Mouse (Mus musculus) right cerebral cortex, postnatal 10 days (tissue): Measurements from ENCODE around the gene Nckap5.

Source experiments
- DNase-seq, 2 experiments: peaks; one replicate each; pipeline ENCODE4 v3.0.0; 2021; ENCODE audit warnings: low spot score in 2 of 2

Nckap5 gene

DNA sequence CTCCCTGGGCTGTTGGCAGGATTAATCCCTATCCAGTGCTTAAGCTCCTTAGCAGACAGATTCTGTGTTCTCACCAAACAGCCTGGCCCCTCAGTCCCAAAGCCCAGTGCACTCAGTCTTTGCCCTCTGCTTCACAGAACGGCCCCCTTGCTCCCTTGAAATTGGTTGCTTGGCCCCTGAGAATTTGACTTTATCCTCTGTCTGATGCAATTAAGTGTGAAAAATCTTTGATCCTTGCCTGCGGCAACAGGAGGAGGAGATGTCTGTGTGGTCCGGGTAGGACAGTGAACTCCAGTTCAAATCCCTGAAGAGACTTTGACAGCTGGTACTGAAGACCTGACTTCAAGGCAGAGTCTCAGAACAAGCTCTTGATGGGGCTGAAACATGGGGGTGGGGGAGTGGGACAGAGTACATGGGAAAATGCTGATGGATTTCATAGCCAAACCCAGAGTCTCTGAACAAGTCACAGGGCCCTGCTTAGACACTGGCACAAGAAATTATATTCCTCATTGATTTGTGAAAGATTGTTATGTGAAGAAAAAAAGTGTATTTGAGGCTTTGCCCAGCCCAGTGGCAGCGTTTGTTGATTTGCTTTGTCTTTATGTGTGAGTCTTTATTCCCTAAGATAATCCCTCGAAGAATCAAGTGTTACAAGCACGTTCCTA is 65.0 kb downstream of the Nckap5 start:
- peak in 1 of 2 experiments; percentile 9 for DNase-seq

DNA sequence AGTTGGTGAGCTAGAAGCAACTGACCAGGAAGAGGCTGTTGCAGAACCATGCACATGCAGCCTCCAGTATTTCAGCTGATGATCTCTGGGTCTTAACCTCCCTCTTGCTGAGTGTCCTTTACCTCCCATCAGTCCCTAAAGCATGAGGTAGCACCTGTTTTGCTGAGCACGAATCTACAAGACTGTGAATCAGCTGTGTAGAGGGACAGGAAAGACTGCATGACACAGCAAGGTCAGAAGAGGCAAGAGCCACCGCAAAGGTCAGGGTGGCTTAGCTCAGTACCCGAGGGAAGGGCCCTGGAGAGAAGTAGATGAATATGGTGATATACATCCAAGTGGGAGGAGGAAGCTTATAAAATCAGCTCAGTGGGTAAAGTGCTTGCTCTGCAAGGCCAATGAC is 66.4 kb downstream of the Nckap5 start:
- DNase-seq = no peak

DNA sequence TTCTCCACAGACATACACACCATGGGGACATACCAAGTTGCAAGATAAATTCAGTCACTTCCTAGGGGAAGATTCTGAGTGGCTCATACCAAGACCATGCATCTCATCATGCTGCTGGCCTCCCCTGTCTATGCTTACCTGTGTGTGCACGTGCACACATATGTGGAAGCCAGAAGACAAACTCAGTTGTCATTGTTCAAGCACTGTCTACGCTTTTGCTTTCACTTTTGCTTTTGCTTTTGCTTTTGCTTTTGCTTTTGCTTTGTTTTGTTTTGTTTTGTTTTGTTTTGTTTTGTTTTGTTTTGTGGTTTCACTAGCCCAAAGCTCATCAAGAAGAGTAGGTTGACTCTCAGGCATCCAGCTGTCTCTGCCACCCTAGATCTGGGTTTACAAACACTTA is 67.4 kb downstream of the Nckap5 start:
- no peak for DNase-seq

DNA sequence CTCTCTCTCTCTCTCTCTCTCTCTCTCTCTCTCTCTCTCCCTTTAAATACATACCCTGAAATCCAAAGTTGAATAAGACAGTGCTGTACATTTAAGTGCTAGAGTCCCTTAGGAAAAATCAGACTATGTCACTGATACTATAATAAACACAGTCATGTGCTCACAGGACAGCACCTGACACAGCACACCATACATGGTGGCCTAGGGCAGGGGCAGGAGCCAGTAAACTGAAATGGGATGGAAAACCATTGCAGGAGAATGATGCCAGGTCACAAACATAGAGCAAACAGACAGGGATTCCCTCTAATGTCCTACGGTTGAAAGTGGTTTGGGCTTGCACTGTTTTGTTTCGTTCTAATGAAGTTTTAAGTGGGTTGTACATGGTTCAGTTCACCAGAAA is 70.2 kb downstream of the Nckap5 start:
- DNase-seq = no peak

DNA sequence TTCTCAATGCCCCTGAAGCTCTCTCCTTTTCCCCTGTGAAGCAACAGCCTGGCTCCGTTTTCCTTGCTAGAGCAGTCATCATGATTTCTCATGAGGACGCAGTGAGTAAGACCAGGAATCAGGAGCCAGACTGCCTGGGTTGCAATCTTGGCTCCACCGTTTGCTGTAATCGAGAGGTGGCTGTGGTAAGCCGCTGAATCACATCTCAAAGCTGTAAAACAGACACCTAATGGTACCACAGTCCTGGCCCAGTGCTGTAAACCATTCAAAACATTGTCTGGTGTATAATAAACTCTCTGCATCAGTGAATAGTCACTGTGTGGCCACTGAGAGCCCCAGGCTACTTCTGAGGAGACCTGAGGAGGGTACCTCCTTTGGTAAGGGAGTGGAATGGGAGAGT is 74.9 kb downstream of the Nckap5 start:
- DNase-seq = no peak

DNA sequence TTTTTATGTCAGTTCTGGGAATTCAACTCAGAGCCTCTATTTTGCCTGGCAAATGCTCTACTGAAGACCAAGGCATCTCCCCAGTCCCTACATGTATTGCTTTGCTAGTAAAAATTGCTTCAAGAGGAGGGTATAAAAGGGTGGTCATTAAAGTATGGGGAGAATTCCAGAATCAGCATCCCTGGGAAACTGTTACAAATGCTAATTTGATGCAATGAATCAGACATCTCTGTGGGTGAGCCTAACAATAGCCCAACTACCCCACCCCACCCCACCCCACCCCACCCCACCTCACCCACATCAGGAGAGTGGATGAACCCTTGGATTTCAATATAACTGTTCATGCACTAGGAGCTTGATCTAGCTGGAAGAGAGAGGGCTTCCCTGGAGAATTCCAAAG is 77.0 kb downstream of the Nckap5 start:
- no peak for DNase-seq

DNA sequence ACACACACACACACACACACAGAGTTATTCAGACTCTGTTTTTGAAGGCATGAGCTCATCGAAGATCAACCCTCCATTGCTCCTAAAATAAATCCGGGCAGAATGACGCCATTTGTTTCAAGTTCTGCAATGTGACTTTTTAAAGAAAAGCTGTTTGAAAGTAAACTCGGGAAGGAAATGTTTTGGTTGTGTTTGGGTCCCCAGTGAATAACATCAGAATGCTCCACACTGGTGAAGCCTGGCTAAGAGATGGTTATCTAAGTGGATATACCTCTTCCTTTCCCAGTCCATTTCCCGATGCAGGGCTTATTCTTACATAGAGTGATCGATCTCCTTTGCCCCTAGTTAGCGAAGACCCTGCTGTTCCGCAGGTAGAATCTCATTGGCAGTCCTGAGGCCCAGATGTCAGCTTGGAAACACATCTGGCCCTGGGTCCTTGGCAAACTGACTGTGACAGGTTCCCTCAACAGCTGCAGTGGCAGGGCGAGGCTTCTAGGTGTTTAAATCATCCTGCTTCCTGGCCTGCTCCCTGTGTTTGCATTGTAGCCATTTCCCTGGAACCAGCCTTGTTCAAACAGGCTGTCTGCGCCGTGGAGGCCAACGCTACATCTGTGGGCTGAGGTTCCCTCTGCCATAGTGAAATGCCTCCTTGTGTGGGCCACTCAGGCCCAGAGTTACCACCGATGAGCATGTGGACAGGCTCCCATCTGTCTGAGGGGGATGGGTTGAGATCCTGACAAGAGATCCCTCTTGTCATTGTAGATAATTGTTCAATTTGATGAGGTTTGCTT is 78.2 kb downstream of the Nckap5 start:
- DNase-seq = no peak

DNA sequence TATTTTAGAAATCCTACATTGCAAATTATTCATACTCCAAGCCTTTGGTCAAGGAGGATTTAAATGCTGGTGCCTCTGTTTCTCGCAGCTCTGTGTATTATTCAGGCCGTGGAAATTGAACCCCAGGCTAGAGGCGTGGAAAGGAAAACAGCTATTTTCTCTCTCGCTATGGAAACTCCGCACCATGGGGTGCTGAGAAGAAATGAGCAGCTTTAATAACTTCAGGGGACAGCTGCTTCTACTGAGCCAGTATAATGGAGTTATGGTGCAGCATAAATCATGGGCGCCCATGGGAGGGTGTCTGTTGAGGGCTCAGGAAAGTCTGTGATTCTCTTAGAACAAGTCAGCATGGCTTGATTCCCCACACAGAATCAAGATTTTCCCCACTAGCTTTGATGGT is 79.5 kb downstream of the Nckap5 start:
- DNase-seq = peak in 1 of 2 experiments; percentile 26

DNA sequence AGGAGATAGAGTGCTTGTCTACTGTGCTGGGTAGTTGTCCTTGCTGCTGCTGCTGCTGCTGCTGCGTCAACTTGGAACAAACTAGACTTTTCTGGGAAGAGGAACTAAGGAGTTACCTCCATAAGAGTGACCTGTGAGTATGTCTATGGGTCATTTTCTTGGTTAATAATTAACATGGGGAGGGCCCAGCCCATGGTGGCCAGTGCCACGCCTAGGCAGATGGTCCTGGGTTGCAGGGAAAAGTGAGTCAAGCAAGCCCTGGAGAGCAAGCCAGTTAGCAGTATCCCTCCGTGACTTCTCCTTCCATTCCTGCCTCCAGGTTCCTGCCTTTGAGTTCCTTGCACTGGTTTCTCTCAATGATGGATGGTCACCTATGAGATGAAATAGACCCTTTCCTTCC is 80.4 kb downstream of the Nckap5 start:
- DNase-seq = no peak

DNA sequence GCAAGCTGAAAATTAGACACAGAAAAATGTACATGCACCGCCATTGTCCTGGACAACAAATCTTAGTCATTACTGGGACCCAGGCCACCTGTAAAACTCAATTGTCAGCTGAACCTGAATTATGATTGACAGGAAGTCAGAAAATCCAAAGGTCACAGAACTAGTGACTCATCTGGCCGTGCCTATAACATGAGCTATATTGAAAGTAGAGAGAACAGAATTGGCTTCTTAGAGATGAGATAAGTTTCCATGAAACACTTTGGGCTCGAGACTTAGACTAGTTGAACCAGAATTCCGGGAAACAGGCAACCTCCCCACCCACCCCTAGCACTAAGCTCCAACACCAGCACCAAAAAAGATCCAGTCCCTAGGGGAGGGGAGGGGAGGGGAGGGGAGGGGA is 82.7 kb downstream of the Nckap5 start:
- DNase-seq = no peak

DNA sequence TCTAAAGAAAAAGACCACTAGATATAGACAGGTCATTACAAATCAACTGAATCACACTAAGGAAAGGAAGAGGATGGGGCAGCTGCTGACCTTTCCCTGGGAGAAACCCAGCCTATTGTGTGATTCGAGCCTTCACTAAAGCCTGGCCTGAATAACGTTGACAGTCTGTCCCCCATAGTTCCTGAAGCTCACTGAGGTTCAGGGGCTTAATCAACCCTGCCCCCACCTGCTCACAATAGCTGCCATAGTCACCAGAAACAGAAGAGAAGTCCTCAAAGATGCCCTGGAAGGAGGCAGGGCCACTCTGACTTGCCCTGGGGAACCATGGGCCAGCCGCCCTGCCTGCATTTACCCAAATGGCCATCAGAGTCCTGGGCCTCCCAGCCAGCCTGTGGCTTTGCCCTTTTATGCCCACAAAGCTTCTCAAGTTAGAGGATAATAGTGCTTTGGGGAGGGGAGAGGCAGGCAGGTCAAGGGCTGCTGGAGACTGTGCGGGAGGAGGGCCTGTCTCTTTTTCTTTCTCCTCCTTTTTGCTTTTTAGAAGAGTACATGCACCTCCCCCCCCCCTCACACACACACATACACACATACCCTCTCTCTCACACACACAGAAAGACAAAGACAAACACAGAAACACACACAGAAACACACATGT is 85.0 kb downstream of the Nckap5 start:
- no peak for DNase-seq

DNA sequence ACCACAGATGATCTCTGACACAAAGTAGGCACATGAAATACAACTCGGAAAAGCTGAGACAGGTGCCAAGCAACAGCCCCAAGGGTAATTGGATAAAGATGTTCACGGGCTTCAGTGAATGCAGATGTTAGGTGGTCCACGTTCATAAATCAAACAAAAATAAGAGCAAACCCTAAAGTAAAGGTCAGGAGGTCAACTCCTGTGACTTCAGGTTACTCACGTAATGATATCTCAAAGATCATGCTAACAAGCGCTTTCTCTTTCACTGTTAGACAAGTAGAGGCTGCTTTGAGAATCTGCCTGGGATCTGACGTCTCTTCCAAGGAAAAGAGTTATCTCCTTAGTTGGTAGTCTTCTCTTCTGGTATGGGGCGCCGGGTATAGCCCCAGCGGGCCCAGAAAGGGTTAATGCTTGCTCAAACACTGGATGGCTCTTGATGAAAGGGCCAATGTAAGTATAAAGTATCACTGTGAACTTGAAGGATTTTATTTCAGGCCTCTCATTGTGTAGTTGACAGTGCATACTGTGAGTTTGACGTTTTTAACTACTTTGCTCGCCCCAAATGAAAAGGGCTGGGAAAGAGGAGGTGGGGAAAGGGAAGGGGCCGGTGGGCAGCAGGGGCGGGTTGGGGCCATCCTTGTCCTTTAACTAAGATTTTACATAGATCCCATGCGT is 85.8 kb downstream of the Nckap5 start:
- DNase-seq = no peak

DNA sequence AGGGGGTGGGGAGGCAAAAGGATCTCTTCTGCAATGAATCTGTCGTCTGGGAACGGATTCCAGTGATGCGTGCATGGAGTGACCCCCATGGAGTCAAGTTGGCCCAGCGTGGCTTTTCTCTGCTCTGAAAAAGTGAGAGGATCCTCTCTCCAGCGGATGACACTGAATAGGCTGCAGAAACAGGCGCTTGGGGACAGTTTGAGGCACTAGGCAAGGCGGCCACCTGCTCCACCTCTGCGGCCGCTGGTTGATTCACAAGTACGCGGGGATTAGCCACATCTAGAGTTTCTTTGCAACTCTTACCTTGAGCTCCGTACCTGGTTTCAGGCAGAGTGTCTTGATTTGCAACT is 92.3 kb downstream of the Nckap5 start:
- DNase-seq = no peak

DNA sequence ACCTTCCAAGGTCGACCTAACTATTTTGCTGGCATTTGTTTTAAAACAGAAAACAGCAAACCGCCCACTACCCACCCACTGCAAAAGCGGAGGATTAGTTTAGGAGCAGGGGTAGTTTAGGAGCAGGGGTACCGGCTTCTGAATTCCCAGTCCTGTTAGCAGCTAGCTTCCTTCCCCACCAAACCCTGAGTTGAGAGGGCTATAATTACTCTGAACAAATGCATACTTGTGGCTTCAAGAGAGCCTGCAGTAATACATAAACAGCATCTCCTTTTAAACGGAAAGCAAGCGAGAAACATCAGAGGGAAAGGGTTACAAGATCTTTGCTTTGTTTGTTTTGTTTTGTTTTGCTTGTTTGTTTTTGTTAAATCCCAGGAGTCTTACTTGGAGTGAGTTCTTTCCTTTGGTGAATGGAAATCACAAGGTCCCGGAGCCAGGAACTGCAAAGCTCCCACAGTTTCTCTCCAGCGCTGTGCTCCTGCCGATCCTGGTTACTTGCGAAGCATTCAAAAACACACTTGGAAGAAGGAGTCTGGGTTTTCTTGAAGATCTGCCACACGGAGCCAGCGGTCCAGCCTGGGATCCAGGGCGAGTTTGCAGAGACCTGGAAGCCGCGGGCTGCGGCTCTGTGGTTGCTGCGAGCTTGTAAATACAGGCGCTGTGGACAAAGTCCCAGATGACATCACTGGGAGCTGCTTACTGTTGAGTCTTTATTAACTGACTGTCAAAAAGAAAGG is 92.9 kb downstream of the Nckap5 start:
- DNase-seq = peak; percentile 62 to 66

DNA sequence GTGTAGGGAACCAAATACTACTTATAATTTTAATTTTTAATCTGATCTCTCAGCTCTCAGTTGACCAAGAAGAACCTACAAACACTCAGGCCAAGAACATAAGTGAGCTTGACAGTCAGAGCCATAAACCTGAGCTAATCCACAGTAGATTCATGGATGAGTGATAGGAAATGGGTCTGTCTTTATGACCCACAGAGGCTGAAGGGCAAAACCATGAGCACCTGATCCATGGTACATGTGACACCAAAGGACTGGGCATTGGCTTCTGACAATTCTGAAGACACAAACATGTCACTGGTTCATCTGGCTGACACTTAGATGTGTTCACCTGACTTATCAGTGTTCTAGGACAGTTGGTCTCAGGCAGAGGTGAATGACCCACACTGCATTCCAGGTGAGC is 98.9 kb downstream of the Nckap5 start:
- no peak for DNase-seq

DNA sequence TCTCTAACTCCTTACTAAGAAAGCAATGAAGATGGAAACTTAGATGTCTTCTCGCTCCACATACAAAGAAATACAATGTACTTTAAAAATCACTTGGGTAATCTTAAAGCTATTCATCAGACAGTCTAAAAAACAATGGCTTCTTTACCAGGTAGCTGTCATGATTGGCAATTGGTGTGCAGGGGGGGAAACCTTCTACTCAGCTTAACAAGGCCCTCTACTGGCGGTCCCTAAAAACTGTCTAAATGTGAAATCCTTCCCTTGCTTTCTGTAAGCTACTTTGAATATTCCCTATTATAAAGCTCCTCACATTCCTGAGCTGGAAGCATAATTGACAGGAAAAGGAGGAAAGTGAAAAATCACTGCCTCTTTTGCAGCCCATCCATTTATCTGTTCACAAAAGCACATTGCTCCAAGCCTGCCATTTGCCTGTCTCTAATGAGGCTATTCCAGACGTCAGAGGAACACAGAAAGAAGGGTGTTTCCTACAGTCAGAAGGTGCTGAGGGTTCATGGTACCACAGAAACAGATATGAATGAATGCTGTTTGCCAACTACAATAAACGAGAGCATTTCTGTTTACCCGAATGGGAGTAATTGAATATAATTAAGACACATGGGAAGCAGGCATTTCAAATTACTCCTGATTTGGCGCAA is 104.1 kb downstream of the Nckap5 start:
- DNase-seq = peak; percentile 37 to 43

DNA sequence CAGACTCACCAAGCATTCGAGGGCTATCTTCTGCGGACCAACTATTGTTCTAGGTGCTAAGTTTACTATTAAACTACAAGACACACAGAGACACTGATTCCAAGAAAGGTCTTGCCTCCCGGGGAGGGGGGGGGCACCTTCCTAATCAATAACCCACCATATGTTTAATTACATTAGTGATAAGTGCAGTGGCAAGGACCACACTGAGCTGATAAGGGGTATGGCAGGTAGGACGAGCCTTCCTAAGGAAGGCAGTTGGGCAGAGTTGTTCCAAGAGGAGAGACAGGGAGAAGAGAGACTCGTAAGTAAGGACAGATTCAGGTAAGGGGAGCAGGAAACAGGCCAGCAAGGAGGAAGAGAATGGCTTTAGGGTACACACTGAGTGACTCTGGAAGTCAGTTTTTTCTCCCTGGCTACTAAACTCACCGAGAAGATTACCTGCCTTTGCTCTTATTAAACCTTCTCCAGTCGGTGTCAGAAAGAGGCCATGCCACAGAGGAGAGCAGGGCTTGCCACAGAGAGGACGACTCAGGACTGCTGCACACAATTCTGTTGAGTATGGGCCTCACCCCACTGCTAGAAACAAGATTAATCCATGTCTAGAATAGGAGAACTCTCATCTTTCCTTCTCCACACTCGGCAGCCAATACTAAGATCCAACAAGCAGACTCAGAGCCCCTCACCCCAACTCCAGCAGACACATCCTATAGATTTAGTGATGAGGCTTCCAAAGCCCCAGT is 104.8 kb downstream of the Nckap5 start:
- no peak for DNase-seq

DNA sequence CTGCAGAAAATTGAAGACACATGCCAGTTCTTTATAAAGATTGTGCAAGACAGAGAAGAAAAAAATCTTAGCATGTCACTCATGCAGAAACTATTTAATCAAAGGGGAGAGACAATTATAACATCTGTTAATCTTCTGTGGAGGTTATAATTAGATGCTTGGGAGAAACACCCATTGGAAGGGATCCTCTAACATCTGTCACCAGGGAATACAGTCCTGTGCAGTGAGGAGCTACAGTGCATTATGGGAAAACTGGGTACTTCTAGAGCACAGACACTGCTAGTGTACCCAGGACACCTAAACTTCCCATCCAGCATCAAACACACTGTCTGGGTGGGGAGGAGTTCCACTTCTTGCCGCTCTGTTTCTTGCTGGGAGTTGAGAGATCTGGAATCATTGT is 108.7 kb downstream of the Nckap5 start:
- DNase-seq = no peak

DNA sequence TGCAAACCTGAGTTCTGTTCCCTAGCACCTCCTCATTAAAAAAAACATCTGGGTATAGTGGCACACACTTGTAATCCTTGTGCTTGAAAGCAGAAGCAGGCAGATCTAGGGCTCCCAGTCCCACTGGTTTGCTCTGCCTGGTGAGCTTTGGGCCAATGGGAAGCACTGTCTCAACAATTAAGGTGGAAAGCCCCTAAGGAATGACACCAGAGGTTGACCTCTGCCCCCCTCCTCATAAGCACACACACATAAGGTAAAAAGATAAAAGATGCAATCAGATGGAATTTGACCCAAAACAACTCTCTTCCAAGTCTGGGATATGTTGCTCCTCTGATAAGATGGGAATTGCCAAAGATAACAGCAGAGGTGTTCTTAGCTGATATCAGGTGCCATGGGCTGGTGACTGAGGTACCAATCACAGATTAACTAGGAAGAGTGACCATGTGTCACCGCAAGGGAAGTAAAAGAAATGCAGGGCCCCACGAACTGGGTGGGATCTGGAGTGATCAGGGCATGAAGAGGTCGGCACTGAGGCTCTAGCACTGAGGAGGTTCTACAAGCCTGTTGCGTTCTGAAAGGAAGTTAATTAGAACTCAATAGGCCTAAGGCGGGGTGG is 110.8 kb downstream of the Nckap5 start:
- DNase-seq = no peak

DNA sequence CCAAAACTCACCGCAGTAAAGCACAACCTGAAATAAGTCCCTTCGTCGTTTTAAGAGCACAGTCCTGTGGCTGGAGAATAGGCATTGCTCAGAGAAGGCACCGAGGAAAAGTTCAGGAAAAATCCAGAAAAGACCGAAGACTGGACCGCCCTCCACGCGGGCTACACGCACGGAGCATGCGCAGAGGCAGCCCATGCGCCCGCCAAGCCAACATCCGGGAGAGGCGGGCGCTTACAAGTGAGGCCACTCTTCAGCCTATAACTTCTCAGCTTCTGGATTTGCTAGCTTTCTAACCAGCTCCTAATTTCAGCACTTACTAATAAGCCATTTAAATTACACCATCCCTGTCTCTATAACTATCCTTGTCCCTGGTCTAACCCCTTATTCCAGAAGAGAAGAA is 124.0 kb downstream of the Nckap5 start:
- DNase-seq = no peak
